Mouse (Mus musculus) heart, embryonic 14.5 days (tissue): ENCODE measurements at regions not wholly inside any gene's neighbourhood (a gene's known extent, or its start where the extent isn't known, plus 50 kb on each side); places are given as distances from the start of the nearest gene placed in this dataset.

Source experiments
- ATAC-seq: fragments of 200-750 bp; cut with Nextera tagmentation; 2 replicates; pipeline ENCODE4 v1.8.0; 2017; ENCODE audit warnings: low read depth, moderate TSS enrichment; ENCODE audit not compliant: insufficient number of reproducible peaks, insufficient read depth, low FRiP score
- H3K27ac ChIP-seq, 2 experiments: fragments of 200-500 bp in 1 of 2; fragments of 300-500 bp in 1 of 2; sonication (generic) in 1 of 2; replicated peaks in 1 of 2; 2 replicates each; pipeline ENCODE4 v1.5.1; 2012 to 2014; ENCODE audit warnings: low read depth in 2 of 2, low read length in 2 of 2, control low read depth in 1 of 2, mild to moderate bottlenecking in 1 of 2, mixed read lengths in 1 of 2; ENCODE audit not compliant: control insufficient read depth in 1 of 2, insufficient read depth in 1 of 2
- H3K27me3 ChIP-seq: fragments of 300-500 bp; sonication (generic); 2 replicates; pipeline ENCODE4 v1.6.1; 2014; ENCODE audit warnings: mild to moderate bottlenecking, low read length, control low read depth; ENCODE audit not compliant: control insufficient read depth, insufficient read depth
- H3K36me3 ChIP-seq: fragments of 300-500 bp; sonication (generic); 2 replicates; pipeline ENCODE4 v1.6.1; 2014; ENCODE audit warnings: mild to moderate bottlenecking, control low read depth, low read length, mixed read lengths; ENCODE audit not compliant: control insufficient read depth, insufficient read depth
- H3K4me1 ChIP-seq, 2 experiments: fragments of 200-500 bp in 1 of 2; fragments of 300-500 bp in 1 of 2; sonication (generic) in 1 of 2; 2 replicates each; pipeline ENCODE4 v1.6.1; 2012 to 2014; ENCODE audit warnings: low read length in 2 of 2, control low read depth in 1 of 2, mixed read lengths in 1 of 2; ENCODE audit not compliant: control insufficient read depth in 2 of 2, insufficient read depth in 2 of 2
- H3K4me2 ChIP-seq: fragments of 300-500 bp; sonication (generic); 2 replicates; pipeline ENCODE4 v1.6.1; 2014; ENCODE audit warnings: mild to moderate bottlenecking, low read length
- H3K4me3 ChIP-seq, 2 experiments: fragments of 200-500 bp in 1 of 2; fragments of 300-500 bp in 1 of 2; sonication (generic) in 1 of 2; 2 replicates each; pipeline ENCODE4 v1.5.1; 2012 to 2014; ENCODE audit warnings: low read length in 2 of 2, mild to moderate bottlenecking in 2 of 2, control low read depth in 1 of 2, low read depth in 1 of 2, moderate library complexity in 1 of 2; ENCODE audit not compliant: control insufficient read depth in 1 of 2, insufficient read depth in 1 of 2
- H3K9ac ChIP-seq: fragments of 300-500 bp; sonication (generic); 2 replicates; pipeline ENCODE4 v1.6.1; 2014; ENCODE audit warnings: mild to moderate bottlenecking, low read length
- H3K9me3 ChIP-seq: fragments of 300-500 bp; sonication (generic); 2 replicates; pipeline ENCODE4 v1.6.1; 2016; ENCODE audit warnings: low read length, control low read depth; ENCODE audit not compliant: control insufficient read depth
- WGBS: fragments of 180-500 bp; shearing (Covaris S2); extraction: QIAGEN DNeasy Blood & Tissue Kit; methylation state at CpG from one replicate; pipeline ENCODE4 v1.1.7; 2014; 5-methylcytosine and 5-hydroxymethylcytosine counted together

DNA sequence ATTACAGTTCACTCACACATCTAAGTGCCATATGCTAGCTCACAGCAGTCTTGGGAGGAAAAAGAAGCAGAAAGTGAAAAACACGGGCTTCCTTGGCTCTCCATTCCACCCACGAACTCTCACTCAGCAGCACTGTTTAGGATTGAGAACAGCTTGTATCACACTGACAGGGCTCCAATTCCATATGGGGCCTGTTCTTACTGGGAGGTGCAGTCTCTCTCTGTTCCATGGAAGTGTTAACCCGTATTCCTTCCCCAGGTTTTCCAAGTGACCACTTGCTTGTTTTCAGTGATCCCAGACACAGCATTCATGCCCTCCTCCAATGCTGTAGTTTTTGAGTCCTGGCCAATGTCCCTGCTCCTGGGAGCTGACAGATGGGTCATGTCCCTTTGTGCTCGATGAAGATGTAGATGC is 111.5 kb upstream of the C1qtnf3 start:
- Histone ChIP-seq H3K4me1 (peaks cover 0 to 2% of the 10 kb centered on the region in 2 experiments; a peak in 1 of 4 replicates), H3K36me3 (no peaks in the 10 kb centered on the region), H3K27ac (0 out of 4 replicates have a peak overlapping the region, but pooled peaks of 1 of the 2 experiments have one; percentile 7), H3K4me3 (no peak overlapping the region), H3K9ac (no peak overlapping the region), H3K27me3 (no peaks in the 10 kb centered on the region), H3K4me2 (no peak overlapping the region), H3K9me3 (no peaks in the 10 kb centered on the region)
- ATAC-seq: no peak
- 46% methylated on average over 4 of the region's 4 CpGs for whole genome bisulfite sequencing

DNA sequence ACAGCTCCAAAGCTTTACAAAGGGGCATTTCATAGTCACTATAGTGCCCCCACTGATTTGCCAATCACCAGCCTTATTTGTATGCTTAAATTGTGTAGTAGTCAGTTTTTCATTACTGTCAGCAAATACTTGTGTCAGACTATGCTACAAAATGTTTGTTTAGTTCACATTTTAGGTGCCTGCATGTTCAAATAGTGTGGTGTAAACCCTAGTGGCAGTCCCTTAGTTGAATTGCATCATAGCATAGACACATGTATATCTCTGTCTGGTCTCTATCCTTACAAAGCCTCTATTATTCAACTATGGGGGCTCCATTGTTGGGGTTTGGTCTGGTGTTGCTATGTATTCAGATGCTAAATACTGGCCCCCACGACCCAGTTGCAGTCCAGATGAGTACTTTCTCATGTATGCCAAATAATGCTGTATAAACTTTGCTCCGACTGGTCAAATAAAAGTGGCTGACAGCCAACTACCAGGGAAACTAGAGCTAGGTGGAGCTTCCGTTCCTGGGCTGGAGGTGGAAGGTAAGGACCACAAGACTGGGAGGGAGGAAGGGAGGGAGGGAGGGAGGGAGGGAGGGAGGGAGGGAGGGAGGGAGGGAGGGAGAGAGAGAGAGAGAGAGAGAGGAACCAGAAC is 109.0 kb upstream of the C1qtnf3 start:
- no peak overlapping the region for H3K27ac ChIP-seq
- no peak overlapping the region for H3K9ac ChIP-seq
- H3K36me3 ChIP-seq: no peaks in the 10 kb centered on the region
- H3K4me2 ChIP-seq: no peak overlapping the region
- WGBS: 57% methylated on average over 3 of the region's 3 CpGs
- H3K9me3 ChIP-seq: no peaks in the 10 kb centered on the region
- H3K4me3 ChIP-seq: no peak overlapping the region
- ATAC-seq: no peak
- H3K27me3 ChIP-seq: no peaks in the 10 kb centered on the region
- H3K4me1 ChIP-seq: peaks cover 0 to 2% of the 10 kb centered on the region in 2 experiments; a peak in 1 of 4 replicates

- Histone ChIP-seq H3K27me3 (no peaks in the 10 kb centered on the region), H3K4me2 (no peak overlapping the region), H3K27ac (no peak overlapping the region), H3K4me3 (no peak overlapping the region), H3K4me1 (no peaks in the 10 kb centered on the region; a peak in 1 of 4 replicates), H3K36me3 (no peaks in the 10 kb centered on the region), H3K9me3 (no peaks in the 10 kb centered on the region), H3K9ac (no peak overlapping the region)
- ATAC-seq: no peak
- 84% methylated on average over 4 of the region's 4 CpGs for WGBS
These were observed 105.4 kb upstream of the C1qtnf3 start for GRCm38 (mm10) chr15:10846722-10847121.

DNA sequence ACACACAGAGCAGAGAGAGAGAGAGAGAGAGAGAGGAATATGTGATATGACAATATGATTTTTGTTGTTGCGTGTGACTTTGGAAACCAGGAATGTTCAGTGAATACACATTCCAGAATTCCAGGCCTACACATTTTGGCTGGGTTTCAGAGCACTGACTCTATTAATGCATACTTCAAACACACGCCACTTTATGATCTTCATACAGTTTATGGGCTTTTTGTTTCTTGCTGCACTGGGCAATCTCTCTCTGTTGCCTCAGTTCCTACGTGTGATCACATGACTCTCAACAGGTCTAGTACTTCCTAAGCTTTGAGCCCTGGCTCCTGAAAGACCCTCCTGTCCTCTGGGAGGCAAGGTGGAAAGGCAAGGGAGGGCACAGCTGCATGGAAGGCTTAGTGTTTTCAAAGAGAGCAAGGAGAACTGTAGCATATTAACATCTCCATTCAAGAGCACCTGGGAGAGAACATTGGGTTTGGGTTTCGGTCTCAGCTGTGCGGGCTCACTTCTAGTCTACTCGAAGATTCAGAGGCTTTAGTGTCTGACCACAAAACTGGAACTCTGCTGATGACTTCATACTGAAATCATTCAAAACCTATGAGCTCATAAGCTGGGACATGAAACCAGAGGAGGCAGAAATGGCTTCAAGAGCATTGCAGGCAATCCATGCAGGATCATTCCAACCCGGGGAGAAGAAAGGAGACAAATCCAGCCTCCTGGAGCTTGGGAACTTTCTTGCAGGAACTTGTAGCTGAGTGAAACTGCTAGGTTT is 87.9 kb upstream of the C1qtnf3 start:
- H3K4me3 ChIP-seq: no peak overlapping the region
- no peaks in the 10 kb centered on the region for H3K27me3 ChIP-seq
- H3K4me2 ChIP-seq: no peak overlapping the region
- no peak for ATAC-seq
- no peak overlapping the region for H3K27ac ChIP-seq
- no peaks in the 10 kb centered on the region for H3K9me3 ChIP-seq
- H3K36me3 ChIP-seq: no peaks in the 10 kb centered on the region
- H3K9ac ChIP-seq: no peak overlapping the region
- peaks cover 6 to 10% of the 10 kb centered on the region in 2 experiments; a peak in 1 of 4 replicates for H3K4me1 ChIP-seq
- WGBS: 78% methylated on average over 7 of the region's 7 CpGs

DNA sequence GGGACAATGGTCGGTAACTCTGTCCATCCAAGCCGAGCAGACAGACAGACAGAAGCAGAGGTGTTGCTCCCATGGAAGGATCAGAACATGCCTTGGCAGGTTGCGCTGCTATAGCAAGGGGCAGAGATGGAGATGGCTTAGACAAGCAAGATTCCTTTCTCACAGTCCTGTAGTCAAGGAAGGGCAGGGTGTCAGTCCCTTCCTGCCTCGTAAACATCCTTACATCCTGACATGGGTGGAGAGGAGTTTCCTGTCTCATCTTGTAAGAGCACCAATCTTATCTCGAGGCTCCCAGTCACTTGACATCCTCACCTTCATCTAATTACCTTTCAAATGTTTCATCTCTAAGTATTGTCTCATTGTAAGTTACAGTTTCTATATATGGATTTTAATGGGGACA is 87.0 kb upstream of the C1qtnf3 start:
- H3K4me1 ChIP-seq: peaks cover 8 to 16% of the 10 kb centered on the region in 2 experiments; a peak in 3 of 4 replicates
- no peak overlapping the region for H3K9ac ChIP-seq
- WGBS: 61% methylated on average over 5 of the region's 5 CpGs
- H3K36me3 ChIP-seq: no peaks in the 10 kb centered on the region
- H3K27me3 ChIP-seq: no peaks in the 10 kb centered on the region
- no peaks in the 10 kb centered on the region for H3K9me3 ChIP-seq
- H3K4me3 ChIP-seq: no peak overlapping the region
- H3K27ac ChIP-seq: no peak overlapping the region
- ATAC-seq: no peak
- H3K4me2 ChIP-seq: no peak overlapping the region

DNA sequence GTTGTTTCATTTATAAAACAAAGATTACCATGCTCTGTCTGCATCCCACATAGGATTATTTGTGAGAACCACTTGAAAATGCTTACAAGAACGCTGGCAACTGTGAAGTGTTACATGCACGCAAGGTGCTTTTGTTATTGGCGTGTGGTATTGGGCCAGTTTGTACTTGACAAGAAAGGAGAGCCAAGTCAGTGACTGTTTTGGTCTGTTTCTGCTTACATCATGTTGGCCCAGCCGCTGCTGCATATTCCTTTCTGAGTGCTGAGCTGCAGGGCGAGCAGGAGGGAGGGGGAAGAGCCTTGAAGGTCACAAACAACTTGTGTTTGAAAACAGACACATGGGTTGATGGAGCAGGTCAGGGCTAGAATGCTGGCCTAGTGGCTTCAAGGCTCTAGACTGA is 85.3 kb upstream of the C1qtnf3 start:
- Histone ChIP-seq H3K4me2 (no peak overlapping the region), H3K9me3 (no peaks in the 10 kb centered on the region), H3K9ac (no peak overlapping the region), H3K4me1 (peaks cover 8 to 16% of the 10 kb centered on the region in 2 experiments; a peak in 3 of 4 replicates), H3K4me3 (no peak overlapping the region), H3K27me3 (no peaks in the 10 kb centered on the region), H3K36me3 (no peaks in the 10 kb centered on the region), H3K27ac (no peak overlapping the region)
- 63% methylated on average over 5 of the region's 5 CpGs for WGBS
- ATAC-seq: no peak

- H3K4me2 ChIP-seq: no peak overlapping the region
- 80% methylated on average over 7 of the region's 7 CpGs for WGBS
- H3K27ac ChIP-seq: no peak overlapping the region
- no peaks in the 10 kb centered on the region for H3K9me3 ChIP-seq
- no peak for ATAC-seq
- H3K36me3 ChIP-seq: no peaks in the 10 kb centered on the region
- no peak overlapping the region for H3K4me3 ChIP-seq
- no peaks in the 10 kb centered on the region for H3K27me3 ChIP-seq
- no peak overlapping the region for H3K9ac ChIP-seq
- H3K4me1 ChIP-seq: peaks cover 8 to 16% of the 10 kb centered on the region in 2 experiments; a peak in 3 of 4 replicates
These were observed 84.0 kb upstream of the C1qtnf3 start for GRCm38 (mm10) chr15:10868115-10868514.
